Mouse (Mus musculus): ENCODE results near the gene Slc35d2. TPM values are rescaled to one million over a fixed set of nuclear protein-coding genes. Genes with fewer than 3 reads are reported as not detected.

The Slc35d2 gene
- under 1 TPM; 0.74 to 0.85 TPM for total RNA-seq (2021)
- long read RNA-seq, experiment 1, partial matches to known transcripts: 1 of 2 reads
- long read RNA-seq, experiment 1, other reads (novel, unspliced or antisense): 0 of 2 reads
- long read RNA-seq, experiment 2, partial matches to known transcripts: 0 of 2 reads
- long read RNA-seq, experiment 2, other reads (novel, unspliced or antisense): 1 of 2 reads

GRCm38 (mm10) chr13:64128858-64129615, at the start of gene Slc35d2:
Slc35d2 (minus strand) TSS chr13:64129368.
- no peak for DNase-seq (ENCODE audit: low spot score in 2 of 2)

- DNase-seq (ENCODE audit: low spot score in 2 of 2): no peak
Observed at GRCm38 (mm10) chr13:64178000-64178399, 48.8 kb upstream of the Slc35d2 start.

GRCm38 (mm10) chr13:64169746-64170145, 40.6 kb upstream of the Slc35d2 start:
- no peak for DNase-seq (ENCODE audit: low spot score in 2 of 2)

GRCm38 (mm10) chr13:64163147-64163715, 34.1 kb upstream of the Slc35d2 start:
- DNase-seq (ENCODE audit: low spot score in 2 of 2): no peak

GRCm38 (mm10) chr13:64162626-64163025, 33.5 kb upstream of the Slc35d2 start:
- DNase-seq (ENCODE audit: low spot score in 2 of 2): no peak

- DNase-seq (ENCODE audit: low spot score in 2 of 2): peak in 1 of 2 experiments; percentile 28
Observed at GRCm38 (mm10) chr13:64161916-64162611, 32.9 kb upstream of the Slc35d2 start.

- DNase-seq (ENCODE audit: low spot score in 2 of 2): peak; percentile 96 to 98
Observed at GRCm38 (mm10) chr13:64161548-64161915, 32.4 kb upstream of the Slc35d2 start, which contains the start of gene Habp4. Habp4 (plus strand) TSS chr13:64161824.

- DNase-seq (ENCODE audit: low spot score in 2 of 2): no peak
Observed at GRCm38 (mm10) chr13:64156966-64157365, 27.8 kb upstream of the Slc35d2 start.

GRCm38 (mm10) chr13:64155171-64155571, 26.0 kb upstream of the Slc35d2 start:
- no peak for DNase-seq (ENCODE audit: low spot score in 2 of 2)

- no peak for DNase-seq (ENCODE audit: low spot score in 2 of 2)
Observed at GRCm38 (mm10) chr13:64154651-64155050, 25.5 kb upstream of the Slc35d2 start.

GRCm38 (mm10) chr13:64153751-64154267, 24.6 kb upstream of the Slc35d2 start:
- peak in 1 of 2 experiments; percentile 22 for DNase-seq (ENCODE audit: low spot score in 2 of 2)

- DNase-seq (ENCODE audit: low spot score in 2 of 2): peak; percentile 96
Observed at GRCm38 (mm10) chr13:64153083-64153682, 24.0 kb upstream of the Slc35d2 start, which contains the start of gene Zfp367. Zfp367 (minus strand) TSS chr13:64153202.

- no peak for DNase-seq (ENCODE audit: low spot score in 2 of 2)
Observed at GRCm38 (mm10) chr13:64152671-64153082, 23.5 kb upstream of the Slc35d2 start.

GRCm38 (mm10) chr13:64152241-64152669, 23.1 kb upstream of the Slc35d2 start:
- DNase-seq (ENCODE audit: low spot score in 2 of 2): peak; percentile 70 to 75

- DNase-seq (ENCODE audit: low spot score in 2 of 2): no peak
Observed at GRCm38 (mm10) chr13:64150121-64150520, 21.0 kb upstream of the Slc35d2 start.

- peak; percentile 9 to 16 for DNase-seq (ENCODE audit: low spot score in 2 of 2)
Observed at GRCm38 (mm10) chr13:64129616-64130375, 628 bp upstream of the Slc35d2 start.

- DNase-seq (ENCODE audit: low spot score in 2 of 2): no peak
Observed at GRCm38 (mm10) chr13:64126316-64126715, 2.9 kb downstream of the Slc35d2 start.

- no peak for DNase-seq (ENCODE audit: low spot score in 2 of 2)
Observed at GRCm38 (mm10) chr13:64124886-64125285, 4.3 kb downstream of the Slc35d2 start.

GRCm38 (mm10) chr13:64123491-64124188, 5.5 kb downstream of the Slc35d2 start:
- DNase-seq (ENCODE audit: low spot score in 2 of 2): no peak
